Mouse (Mus musculus): ENCODE results near the gene Cnst. TPM values are rescaled to one million over a fixed set of nuclear protein-coding genes. Genes with fewer than 3 reads are reported as not detected.
A peak's percentile ranks its signal among the peaks of the same experiment; 100 is the strongest.
"Not testable (repeated sequence)": the region's sequence is repeated elsewhere in the genome, so short reads cannot be mapped to it uniquely, and the experiment has no call there.

Cnst gene
- 15.9 and 18.9 TPM in 2 replicates for polyA plus RNA-seq (2016; fragmentation: Nextera tagmentation; extraction: Ambion mirVana)

DNA sequence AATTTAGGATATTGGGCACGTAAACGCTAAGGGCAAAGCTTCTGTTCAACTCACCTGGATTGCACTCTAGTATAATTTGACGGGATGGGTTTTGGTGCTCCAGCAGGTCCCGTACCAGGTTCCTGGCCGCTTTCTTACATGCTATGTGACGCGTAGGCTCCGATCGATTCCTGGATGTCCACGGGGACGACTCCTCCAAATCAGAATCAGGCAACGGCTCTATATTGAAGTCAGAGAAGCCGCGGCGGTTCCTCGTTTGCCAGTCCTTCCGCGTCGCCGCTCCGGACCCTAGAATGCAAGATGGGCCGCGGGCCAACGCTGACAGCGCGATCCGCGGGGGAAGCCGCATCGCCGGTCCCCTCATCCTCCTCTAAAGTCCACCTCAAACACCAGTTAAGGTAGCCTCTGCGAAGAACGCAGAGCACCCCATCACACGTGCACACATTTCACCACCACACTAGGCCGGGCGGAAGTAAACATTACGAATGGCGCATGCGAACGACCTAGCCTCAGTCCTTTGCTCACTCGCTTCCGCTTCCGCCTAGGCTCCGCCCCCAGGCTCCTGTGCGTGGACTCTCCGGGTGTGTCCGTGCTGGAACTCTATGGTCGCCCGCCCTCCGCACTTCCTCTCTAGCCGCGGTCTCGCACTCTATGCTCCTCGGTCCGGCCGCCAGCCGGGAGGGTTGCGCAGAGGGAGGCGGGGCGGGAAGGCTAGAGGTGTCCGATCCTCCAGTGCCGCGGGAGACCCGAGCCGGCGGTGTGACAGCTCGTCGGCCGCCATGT lies at the start of gene Cnst, which contains the start of gene Tfb2m:
Gene Cnst (plus strand): TSS at position 603 of the 783 bp plus-strand sequence.
Gene Tfb2m (minus strand): TSS at position 500 of the 783 bp plus-strand sequence.
- WGBS: under 1% methylated on average over 69 of the region's 69 CpGs
- H3K4me1 ChIP-seq: peaks cover 19% of the 10 kb centered on the region
- H3K27ac ChIP-seq: peak within 1 kb of the TSS; percentile 94
- peaks cover 12% of the 10 kb centered on the region for H3K36me3 ChIP-seq
- peak within 1 kb of the TSS; percentile 87 for H3K4me3 ChIP-seq
- not testable (repeated sequence) for H3K27me3 ChIP-seq (ENCODE audit: insufficient read depth, poor library complexity, severe bottlenecking); H3K9me3 ChIP-seq
- peak; percentile 100 for DNase-seq (ENCODE audit: low spot score)

- H3K36me3 ChIP-seq: 0 out of 2 replicates have a peak, but pooled peaks cover 3% of the 10 kb centered on the region
- peaks cover 6% of the 10 kb centered on the region; the same call in 1 of the 2 replicates for H3K4me1 ChIP-seq
- no peaks in the 10 kb centered on the region for H3K9me3 ChIP-seq
- no peak for DNase-seq (ENCODE audit: low spot score)
- H3K27ac ChIP-seq: no peak overlapping the region
- no peaks in the 10 kb centered on the region for H3K27me3 ChIP-seq (ENCODE audit: insufficient read depth, poor library complexity, severe bottlenecking)
- 62% methylated on average over 3 of the region's 3 CpGs for WGBS
- H3K4me3 ChIP-seq: no peak overlapping the region
These were observed 46.9 kb upstream of the Cnst start for GRCm38 (mm10) chr1:179499257-179499656.

- H3K36me3 ChIP-seq: 0 out of 2 replicates have a peak, but pooled peaks cover under 1% of the 10 kb centered on the region
These were observed 43.6 kb upstream of the Cnst start for GRCm38 (mm10) chr1:179502565-179502964.

GRCm38 (mm10) chr1:179506530-179507315 lies 39.4 kb upstream of the Cnst start:
- H3K4me3 ChIP-seq: no peak overlapping the region
- WGBS: 57% methylated on average over 9 of the region's 9 CpGs
- DNase-seq (ENCODE audit: low spot score): no peak
- H3K27me3 ChIP-seq (ENCODE audit: insufficient read depth, poor library complexity, severe bottlenecking): no peaks in the 10 kb centered on the region
- H3K27ac ChIP-seq: no peak overlapping the region
- H3K4me1 ChIP-seq: peaks cover 3% of the 10 kb centered on the region; the same call in 1 of the 2 replicates
- no peaks in the 10 kb centered on the region for H3K9me3 ChIP-seq
- H3K36me3 ChIP-seq: no peaks in the 10 kb centered on the region

More at GRCm38 (mm10) chr1:179502565-179502964, 43.6 kb upstream of the Cnst start:
- Histone ChIP-seq H3K9me3 (no peaks in the 10 kb centered on the region), H3K27ac (no peak overlapping the region), H3K4me1 (peaks cover 6% of the 10 kb centered on the region; the same call in 1 of the 2 replicates), H3K4me3 (no peak overlapping the region), H3K27me3 (ENCODE audit: insufficient read depth, poor library complexity, severe bottlenecking) (no peaks in the 10 kb centered on the region)
- no peak for DNase-seq (ENCODE audit: low spot score)
- 16% methylated on average over 3 of the region's 3 CpGs for WGBS

GRCm38 (mm10) chr1:179510546-179511340 lies 35.4 kb upstream of the Cnst start:
- Histone ChIP-seq H3K9me3 (no peaks in the 10 kb centered on the region), H3K27ac (no peak overlapping the region), H3K4me3 (no peak overlapping the region), H3K4me1 (peaks cover 3% of the 10 kb centered on the region; the same call in 1 of the 2 replicates), H3K36me3 (no peaks in the 10 kb centered on the region), H3K27me3 (ENCODE audit: insufficient read depth, poor library complexity, severe bottlenecking) (no peaks in the 10 kb centered on the region)
- 80% methylated on average over 13 of the region's 13 CpGs for WGBS
- DNase-seq (ENCODE audit: low spot score): no peak

DNA sequence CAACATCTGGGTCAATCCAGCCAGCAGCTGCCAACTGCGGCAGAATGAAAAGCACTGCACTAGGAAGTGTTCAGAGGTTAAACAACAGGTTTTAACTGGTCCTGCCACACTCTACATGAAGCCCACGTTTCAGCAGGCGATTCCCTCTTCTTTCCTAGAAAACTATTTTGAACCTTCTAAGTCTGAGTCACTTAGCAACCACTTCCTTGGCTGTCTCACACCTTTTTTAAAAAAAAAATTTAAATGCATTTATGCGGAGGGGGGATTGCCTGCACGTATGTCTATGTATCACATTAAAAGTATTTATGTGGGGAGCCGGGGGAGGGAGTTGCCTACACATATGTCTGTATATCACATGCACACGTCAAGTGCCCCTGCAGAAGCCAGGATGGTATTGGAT lies 34.3 kb upstream of the Cnst start:
- no peak overlapping the region for H3K27ac ChIP-seq
- WGBS: 81% methylated on average over 7 of the region's 7 CpGs
- peaks cover 9% of the 10 kb centered on the region for H3K4me1 ChIP-seq
- no peaks in the 10 kb centered on the region for H3K27me3 ChIP-seq (ENCODE audit: insufficient read depth, poor library complexity, severe bottlenecking)
- no peak overlapping the region for H3K4me3 ChIP-seq
- H3K9me3 ChIP-seq: no peaks in the 10 kb centered on the region
- no peak for DNase-seq (ENCODE audit: low spot score)
- H3K36me3 ChIP-seq: no peaks in the 10 kb centered on the region

- peak overlapping the region; percentile 86 for H3K4me3 ChIP-seq
- H3K27ac ChIP-seq: peak overlapping the region; percentile 87
- H3K36me3 ChIP-seq: no peaks in the 10 kb centered on the region
- H3K4me1 ChIP-seq: peaks cover 6% of the 10 kb centered on the region
- no peaks in the 10 kb centered on the region for H3K9me3 ChIP-seq
- H3K27me3 ChIP-seq (ENCODE audit: insufficient read depth, poor library complexity, severe bottlenecking): no peaks in the 10 kb centered on the region
- DNase-seq (ENCODE audit: low spot score): no peak
- WGBS: under 1% methylated on average over 21 of the region's 21 CpGs
These were observed 29.0 kb upstream of the Cnst start for GRCm38 (mm10) chr1:179516941-179517712.

- Histone ChIP-seq H3K9me3 (no peaks in the 10 kb centered on the region), H3K4me3 (peak within 1 kb of the TSS; percentile 86), H3K27ac (peak within 1 kb of the TSS; percentile 87), H3K27me3 (ENCODE audit: insufficient read depth, poor library complexity, severe bottlenecking) (no peaks in the 10 kb centered on the region), H3K36me3 (no peaks in the 10 kb centered on the region), H3K4me1 (peaks cover 6% of the 10 kb centered on the region)
- DNase-seq (ENCODE audit: low spot score): peak; percentile 93
- 4% methylated on average over 39 of the region's 39 CpGs for WGBS
These were observed 28.3 kb upstream of the Cnst start, which contains the start of gene Smyd3 for GRCm38 (mm10) chr1:179517713-179518465. Gene Smyd3, minus strand, starts transcription at chr1:179518041.

GRCm38 (mm10) chr1:179519901-179520300 lies 26.3 kb upstream of the Cnst start:
- Histone ChIP-seq H3K9me3 (no peaks in the 10 kb centered on the region), H3K4me3 (no peak overlapping the region), H3K36me3 (no peaks in the 10 kb centered on the region), H3K27ac (no peak overlapping the region), H3K27me3 (ENCODE audit: insufficient read depth, poor library complexity, severe bottlenecking) (no peaks in the 10 kb centered on the region), H3K4me1 (peaks cover 6% of the 10 kb centered on the region)
- WGBS: 82% methylated on average over 3 of the region's 3 CpGs
- no peak for DNase-seq (ENCODE audit: low spot score)

DNA sequence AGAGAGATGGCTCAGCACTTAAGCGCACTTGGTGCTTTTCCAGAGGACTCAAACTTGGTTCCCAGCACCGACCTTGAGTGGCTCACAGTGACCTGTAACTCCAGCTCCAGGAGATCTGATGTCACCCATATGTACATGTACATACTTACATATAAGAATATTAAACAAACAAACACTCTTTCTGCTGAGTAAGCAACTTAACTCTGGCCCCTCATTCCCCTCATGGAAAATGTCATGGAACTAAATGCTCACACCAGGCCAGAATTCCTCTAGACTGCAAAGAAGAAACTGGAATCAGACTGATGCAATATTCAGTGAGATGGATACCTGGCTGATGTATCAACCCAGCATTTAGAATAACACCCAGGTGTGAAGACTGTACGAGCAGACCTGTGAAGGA lies 7.1 kb upstream of the Cnst start:
- no peaks in the 10 kb centered on the region for H3K27me3 ChIP-seq (ENCODE audit: insufficient read depth, poor library complexity, severe bottlenecking)
- WGBS: 92% methylated on average over 3 of the region's 3 CpGs
- H3K36me3 ChIP-seq: peaks cover 44% of the 10 kb centered on the region

DNA sequence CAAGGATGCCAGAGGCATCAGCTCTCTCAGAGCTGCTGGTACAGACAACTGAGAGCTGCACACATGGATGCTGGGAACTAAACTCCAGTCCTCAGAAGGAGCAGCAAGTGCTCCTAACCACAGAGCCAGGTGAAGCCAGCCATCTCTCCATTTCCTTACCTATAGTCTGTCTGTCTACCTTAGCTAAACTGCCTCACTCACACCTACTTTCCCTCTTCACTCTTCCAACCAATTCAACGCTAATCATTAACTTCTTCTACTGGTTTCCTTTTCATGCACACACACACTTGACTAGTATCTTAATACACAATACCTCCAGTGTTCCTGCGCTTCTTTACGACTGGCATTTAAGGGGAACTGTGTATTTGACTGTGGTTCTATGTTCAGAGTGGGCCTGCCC lies 6.3 kb upstream of the Cnst start:
- no peak for DNase-seq (ENCODE audit: low spot score)
- Histone ChIP-seq H3K4me3 (no peak overlapping the region), H3K27ac (no peak overlapping the region), H3K4me1 (peaks cover under 1% of the 10 kb centered on the region; the same call in 1 of the 2 replicates), H3K9me3 (no peaks in the 10 kb centered on the region), H3K36me3 (peaks cover 40% of the 10 kb centered on the region), H3K27me3 (ENCODE audit: insufficient read depth, poor library complexity, severe bottlenecking) (no peaks in the 10 kb centered on the region)
- 90% methylated on average over 3 of the region's 3 CpGs for WGBS

More for the DNA sequence above, 7.1 kb upstream of the Cnst start:
- no peak for DNase-seq (ENCODE audit: low spot score)
- Histone ChIP-seq H3K9me3 (no peaks in the 10 kb centered on the region), H3K4me1 (no peaks in the 10 kb centered on the region), H3K27ac (no peak overlapping the region), H3K4me3 (no peak overlapping the region)
